Mouse (Mus musculus) splenic B cell, adult 2 months (primary cell): Measurements from ENCODE around the gene Vmo1.
A peak's percentile ranks its signal among the peaks of the same experiment; 100 is the strongest.
"Not testable (repeated sequence)": the region's sequence is repeated elsewhere in the genome, so short reads cannot be mapped to it uniquely, and the experiment has no call there.

Experiments used
- DNase-seq: peaks from one replicate; pipeline ENCODE4 v3.0.0-alpha.2; 2011; ENCODE audit warnings: low read depth, low spot score
- H3K27me3 ChIP-seq: 2 replicates; pipeline ENCODE4 v1.6.1; 2012; ENCODE audit warnings: mild to moderate bottlenecking, low read length, moderate library complexity, mixed read lengths; ENCODE audit not compliant: control insufficient read depth, poor library complexity, insufficient read depth, severe bottlenecking
- H3K36me3 ChIP-seq: 2 replicates; pipeline ENCODE4 v1.6.1; 2012; ENCODE audit warnings: mild to moderate bottlenecking, low read length, moderate library complexity, mixed read lengths; ENCODE audit not compliant: control insufficient read depth, poor library complexity, insufficient read depth, severe bottlenecking

The Vmo1 gene

GRCm38 (mm10) chr11:70528610-70529009 lies 14.2 kb upstream of the Vmo1 start:
- DNase-seq: no peak
- H3K36me3 ChIP-seq: peaks cover 6% of the 10 kb centered on the region; the same call in 1 of the 2 replicates
- no peaks in the 10 kb centered on the region; the same call in 1 of the 2 replicates for H3K27me3 ChIP-seq

DNA sequence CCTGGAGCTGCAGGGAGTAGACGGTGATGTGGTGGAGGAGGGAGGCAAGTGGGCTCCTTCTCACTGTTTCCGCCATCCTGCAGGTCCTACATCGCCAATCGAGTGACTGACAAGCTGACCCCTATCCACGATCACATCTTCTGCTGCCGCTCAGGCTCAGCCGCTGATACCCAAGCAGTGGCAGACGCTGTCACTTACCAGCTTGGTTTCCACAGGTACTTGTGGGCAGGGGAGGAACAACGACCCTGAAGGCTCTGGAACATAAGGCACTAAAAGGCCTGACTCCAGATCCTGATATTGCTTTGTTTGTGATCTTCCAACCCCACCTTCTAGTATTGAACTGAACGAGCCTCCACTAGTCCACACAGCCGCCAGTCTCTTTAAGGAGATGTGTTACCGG lies 11.8 kb upstream of the Vmo1 start:
- Histone ChIP-seq H3K36me3 (peaks cover 6% of the 10 kb centered on the region; the same call in 1 of the 2 replicates), H3K27me3 (no peaks in the 10 kb centered on the region; the same call in 1 of the 2 replicates)
- no peak for DNase-seq

- no peak for DNase-seq
- no peaks in the 10 kb centered on the region; the same call in 1 of the 2 replicates for H3K27me3 ChIP-seq
- H3K36me3 ChIP-seq: peaks cover 6% of the 10 kb centered on the region; the same call in 1 of the 2 replicates
Observed at GRCm38 (mm10) chr11:70525726-70526125, 11.3 kb upstream of the Vmo1 start.

DNA sequence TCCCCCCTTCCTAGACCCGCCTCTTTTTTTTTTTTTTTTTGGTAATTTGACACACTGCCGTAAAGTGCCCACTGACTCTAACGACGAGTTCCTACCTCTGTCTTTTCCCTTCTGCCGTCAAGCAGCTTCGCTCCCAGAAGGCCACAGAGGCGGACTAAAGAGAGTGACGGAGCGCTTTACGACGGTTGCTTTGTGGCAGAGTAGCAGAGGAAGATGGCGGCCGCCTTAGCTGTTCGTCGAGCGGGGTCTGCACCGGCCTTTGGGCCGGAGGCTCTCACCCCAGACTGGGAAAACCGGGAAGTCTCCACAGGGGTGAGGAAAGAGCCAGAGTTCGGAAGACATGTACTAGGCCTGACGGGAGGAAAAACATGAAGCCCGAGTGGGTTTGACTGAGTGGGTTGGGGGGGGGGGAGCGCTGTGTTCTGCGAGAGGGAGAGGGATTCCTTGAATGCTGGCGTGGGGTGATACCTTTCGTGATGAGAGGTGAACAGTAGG lies 10.8 kb upstream of the Vmo1 start, which contains the start of gene Psmb6:
Gene Psmb6 (plus strand): TSS at position 184 of the 495 bp plus-strand sequence.
- peak; percentile 97 for DNase-seq
- Histone ChIP-seq H3K36me3 (peaks cover 6% of the 10 kb centered on the region; the same call in 1 of the 2 replicates), H3K27me3 (no peaks in the 10 kb centered on the region; the same call in 1 of the 2 replicates)

GRCm38 (mm10) chr11:70524782-70525181 lies 10.4 kb upstream of the Vmo1 start:
- peaks cover 6% of the 10 kb centered on the region; the same call in 1 of the 2 replicates for H3K36me3 ChIP-seq
- H3K27me3 ChIP-seq: no peaks in the 10 kb centered on the region; the same call in 1 of the 2 replicates
- no peak for DNase-seq

DNA sequence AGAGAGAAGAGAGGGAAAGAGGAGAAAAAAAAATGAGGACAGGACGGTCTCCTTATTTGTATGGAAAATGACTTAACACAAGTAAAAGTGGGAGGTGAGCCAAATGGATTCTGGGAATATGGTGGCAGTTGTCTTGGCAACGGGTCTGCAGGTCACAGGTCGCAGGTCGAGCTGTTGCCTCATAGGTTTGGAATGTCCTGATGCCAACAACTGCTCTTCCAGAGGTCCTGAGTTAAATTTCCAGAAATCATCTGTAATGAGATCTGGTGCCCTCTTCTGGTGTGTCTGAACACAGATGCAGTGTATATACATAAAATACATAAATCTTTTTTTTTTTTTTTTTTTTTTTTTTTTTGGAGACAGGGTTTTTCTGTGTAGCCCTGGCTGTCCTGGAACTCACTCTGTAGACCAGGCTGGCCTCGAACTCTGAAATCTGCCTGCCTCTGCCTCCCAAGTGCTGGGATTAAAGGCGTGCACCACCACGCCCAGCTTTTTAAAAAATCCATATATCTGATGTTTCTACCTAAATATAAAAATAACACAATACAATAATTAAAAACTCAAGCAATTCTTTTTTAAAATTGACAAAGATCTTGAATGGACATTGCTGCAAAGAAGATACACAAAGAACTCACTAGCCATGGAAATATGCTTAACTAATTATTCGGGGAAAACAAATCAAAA lies 9.0 kb upstream of the Vmo1 start:
- DNase-seq: not testable (repeated sequence)

GRCm38 (mm10) chr11:70520178-70520769 lies 5.9 kb upstream of the Vmo1 start:
- no peaks in the 10 kb centered on the region for H3K36me3 ChIP-seq
- no peaks in the 10 kb centered on the region for H3K27me3 ChIP-seq
- no peak for DNase-seq

More for the DNA sequence above, 9.0 kb upstream of the Vmo1 start:
- H3K27me3 ChIP-seq, H3K36me3 ChIP-seq: not testable (repeated sequence)

DNA sequence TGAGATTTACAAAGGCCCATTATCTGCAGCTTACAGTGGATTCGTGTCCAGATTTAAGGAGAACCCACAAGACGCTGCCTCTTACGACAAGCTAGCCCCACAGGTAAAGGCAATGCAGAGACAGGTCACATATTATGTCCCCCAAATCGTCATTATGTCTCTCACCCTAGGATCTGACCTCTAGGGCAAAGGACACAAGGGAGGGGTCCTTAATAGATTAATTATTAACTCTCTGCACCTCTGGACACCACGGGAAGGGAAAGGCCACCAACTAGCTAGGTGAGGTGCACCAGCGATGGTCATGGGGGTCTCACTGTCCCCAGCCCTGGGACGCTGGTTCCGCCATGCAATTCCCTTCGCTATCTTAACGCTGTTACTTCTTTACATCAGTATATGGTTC lies 4.5 kb upstream of the Vmo1 start, which contains the start of gene Gltpd2:
Gene Gltpd2 (plus strand): TSS at position 274 of the 400 bp plus-strand sequence.
- DNase-seq: no peak
- Histone ChIP-seq H3K27me3 (no peaks in the 10 kb centered on the region), H3K36me3 (no peaks in the 10 kb centered on the region)

- no peak for DNase-seq
- Histone ChIP-seq H3K27me3 (no peaks in the 10 kb centered on the region), H3K36me3 (no peaks in the 10 kb centered on the region)
Observed at GRCm38 (mm10) chr11:70518436-70518835, 4.0 kb upstream of the Vmo1 start.

GRCm38 (mm10) chr11:70516352-70516751 lies 1.9 kb upstream of the Vmo1 start:
- H3K27me3 ChIP-seq: no peaks in the 10 kb centered on the region
- no peaks in the 10 kb centered on the region for H3K36me3 ChIP-seq
- DNase-seq: peak; percentile 76

DNA sequence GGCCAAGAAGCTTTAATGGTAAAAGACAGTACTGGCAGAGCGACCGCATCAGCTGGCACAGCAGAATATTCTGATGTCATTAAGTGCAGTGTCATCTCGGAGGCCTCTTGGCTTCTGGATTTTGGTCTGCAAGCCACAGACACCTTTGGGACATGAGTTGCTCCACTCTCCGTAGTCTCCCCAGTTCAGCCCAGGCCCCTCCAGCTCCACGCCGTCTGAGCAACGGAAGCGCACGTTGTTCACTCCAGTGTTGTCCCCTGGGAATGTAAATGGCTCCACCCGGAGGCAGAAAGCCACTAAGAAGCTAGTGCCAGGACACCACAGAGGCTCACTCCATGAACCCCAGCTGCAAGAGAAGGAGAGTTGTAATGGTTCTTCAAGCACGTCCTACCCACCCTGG lies 896 bp downstream of the Vmo1 start:
- DNase-seq: no peak
- H3K27me3 ChIP-seq: no peaks in the 10 kb centered on the region
- H3K36me3 ChIP-seq: no peaks in the 10 kb centered on the region

- DNase-seq: no peak
Observed at GRCm38 (mm10) chr11:70512709-70513342, 1.6 kb downstream of the Vmo1 start.

DNA sequence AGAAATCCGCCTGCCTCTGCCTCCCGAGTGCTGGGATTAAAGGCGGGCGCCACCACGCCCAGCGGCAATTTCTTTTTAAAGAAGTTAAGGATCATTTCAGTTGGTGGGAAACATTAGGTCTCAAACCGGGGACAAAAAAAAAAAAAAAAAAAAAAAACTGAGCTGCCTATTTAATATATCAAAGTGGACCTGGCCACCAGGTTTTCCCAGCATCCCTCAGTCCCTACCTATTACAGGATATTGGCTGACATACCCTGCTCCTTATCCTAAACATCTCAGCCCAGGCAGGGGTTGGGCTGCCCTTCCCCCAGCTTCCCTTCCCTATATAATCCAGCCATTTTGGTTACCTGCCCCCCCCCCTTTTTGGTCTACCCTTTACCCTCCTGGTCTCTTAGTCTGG lies 2.6 kb downstream of the Vmo1 start:
- H3K36me3 ChIP-seq: no peaks in the 10 kb centered on the region
- no peaks in the 10 kb centered on the region for H3K27me3 ChIP-seq
- no peak for DNase-seq

More at GRCm38 (mm10) chr11:70512709-70513342, 1.6 kb downstream of the Vmo1 start:
- Histone ChIP-seq H3K36me3 (no peaks in the 10 kb centered on the region), H3K27me3 (no peaks in the 10 kb centered on the region)

- no peaks in the 10 kb centered on the region for H3K27me3 ChIP-seq
- H3K36me3 ChIP-seq: no peaks in the 10 kb centered on the region
- no peak for DNase-seq
Observed at GRCm38 (mm10) chr11:70511242-70511641, 3.2 kb downstream of the Vmo1 start.
